Comparison of ENCODE assay signal across 32 mouse cellular contexts in genomic region chr3:58688551-58688950, GRCm38 (mm10). TPM values are rescaled to one million over a fixed set of nuclear protein-coding genes. Genes with fewer than 3 reads are reported as not detected.
DNase-seq lines count a peak whose midpoint lies in the region; ATAC-seq and TF ChIP-seq lines count a peak whose summit lies in the region.
"Had no signal": no experiment of that assay in that cellular context is flagged by ENCODE, and none has a peak within 500 bp of the region (broad histone marks: within the 10 kb centered on the region; RNA-seq: fewer than 3 reads in every experiment).

No protein-coding gene starts in this region.

- in situ Hi-C loops in CH12.LX (cut with MboI; ENCODE audit: low pct_ligation_motif_present, low pct_unique_long_range_greater_than_20kb, low sequenced_read_pairs), result loop anchor here (25.0 kb wide), 1 partner anchor 276 kb away; the partner anchor contains the start of gene Tsc22d2

- no peak for TF ChIP-seq CTCF in CH12.LX (conservative IDR thresholded peaks at IDR 0.05 in 1 of 2, IDR thresholded peaks at IDR 0.05 in 1 of 2; ENCODE audit: low read depth in 2 of 2, low read length in 2 of 2)
- no peak for TF ChIP-seq CTCF in liver, postnatal 0 days (IDR thresholded peaks at IDR 0.05; ENCODE audit: low read depth)

- H3K4me2 ChIP-seq in liver, embryonic 15.5 days, result peak overlapping the region; percentile 5; the same call in 1 of the 2 replicates
- no peak overlapping the region for H3K4me2 ChIP-seq in liver, embryonic 12.5 days
- peak overlapping the region; percentile 51 for H3K4me2 ChIP-seq in CH12.LX (ENCODE audit: insufficient read depth, low read depth, poor library complexity, severe bottlenecking)
- H3K4me2 ChIP-seq in liver, postnatal 0 days (ENCODE audit: low read depth, low read length), result peak overlapping the region; percentile 94
- no peak overlapping the region for H3K4me2 ChIP-seq in forebrain, embryonic 12.5 days
- H3K4me2 ChIP-seq: heart, embryonic 12.5 days; heart, embryonic 15.5 days had no signal

- H3K9me3 ChIP-seq in liver, embryonic 15.5 days (replicated peaks), result no peaks in the 10 kb centered on the region
- no peaks in the 10 kb centered on the region for H3K9me3 ChIP-seq in liver, embryonic 12.5 days (replicated peaks)
- no peaks in the 10 kb centered on the region for H3K9me3 ChIP-seq in CH12.LX (replicated peaks; ENCODE audit: low read length)
- no peaks in the 10 kb centered on the region for H3K9me3 ChIP-seq in liver, postnatal 0 days (ENCODE audit: low read length)
- H3K9me3 ChIP-seq in forebrain, embryonic 12.5 days, result no peaks in the 10 kb centered on the region
- H3K9me3 ChIP-seq: forebrain, embryonic 13.5 days; heart, embryonic 12.5 days; heart, embryonic 15.5 days; hindbrain, embryonic 10.5 days; hindbrain, embryonic 13.5 days had no signal

- H3K9ac ChIP-seq in liver, embryonic 15.5 days, result no peak overlapping the region
- H3K9ac ChIP-seq in liver, embryonic 12.5 days, result no peak overlapping the region
- H3K9ac ChIP-seq in CH12.LX (ENCODE audit: insufficient read depth, low read depth), result peak overlapping the region; percentile 92
- H3K9ac ChIP-seq in liver, postnatal 0 days (replicated peaks), result no peak overlapping the region
- H3K9ac ChIP-seq in forebrain, embryonic 12.5 days, result no peak overlapping the region
- H3K9ac ChIP-seq: forebrain, embryonic 13.5 days; heart, embryonic 12.5 days; heart, embryonic 15.5 days; hindbrain, embryonic 13.5 days had no signal

- peak; percentile 44 for DNase-seq in heart, adult 11 months
- no peak for DNase-seq in heart, adult 18-20 months
- no peak for DNase-seq in CH12.LX (ENCODE audit: extremely low read depth)
- no peak for DNase-seq in liver, postnatal 0 days
- no peak for DNase-seq in lung, postnatal 10 days
- DNase-seq: adrenal gland, adult 2 months; adrenal gland, postnatal 25 days; B cell, adult 2 months; cerebellum, adult 11-12 months; cerebellum, adult 8-10 months; cerebellum, postnatal 10 days; cerebellum, postnatal 36 days; embryo, embryonic 11 days; gastrocnemius, postnatal 10 days; gastrocnemius, postnatal 36 days; heart, postnatal 10 days; heart, postnatal 36 days had no signal

- peaks cover 30% of the 10 kb centered on the region for H3K27me3 ChIP-seq in liver, embryonic 15.5 days
- H3K27me3 ChIP-seq in liver, embryonic 12.5 days (replicated peaks), result peaks cover 30% of the 10 kb centered on the region
- no peaks in the 10 kb centered on the region for H3K27me3 ChIP-seq in CH12.LX (replicated peaks)
- H3K27me3 ChIP-seq in liver, postnatal 0 days (ENCODE audit: insufficient read depth, low read length), result no peaks in the 10 kb centered on the region
- H3K27me3 ChIP-seq in forebrain, embryonic 12.5 days, result peaks cover 9% of the 10 kb centered on the region
- H3K27me3 ChIP-seq: heart, embryonic 12.5 days; heart, embryonic 15.5 days had no signal

- peaks cover 21% of the 10 kb centered on the region for H3K4me1 ChIP-seq in liver, embryonic 15.5 days (replicated peaks)
- H3K4me1 ChIP-seq in liver, embryonic 12.5 days, result peaks cover 26% of the 10 kb centered on the region
- peaks cover 3 to 30% of the 10 kb centered on the region in 2 experiments; a peak in 2 of 4 replicates for H3K4me1 ChIP-seq in CH12.LX (ENCODE audit: control insufficient read depth in 1 of 2, insufficient read depth in 2 of 2)
- H3K4me1 ChIP-seq in liver, postnatal 0 days (ENCODE audit: insufficient read depth), result peaks cover 26% of the 10 kb centered on the region; the same call in 1 of the 2 replicates
- peaks cover 10% of the 10 kb centered on the region; the same call in 1 of the 2 replicates for H3K4me1 ChIP-seq in forebrain, embryonic 12.5 days

- TF ChIP-seq POLR2A in CH12.LX (IDR thresholded peaks at IDR 0.05; ENCODE audit: low read depth, low read length), result no peak

- no peak for TF ChIP-seq RAD21 in CH12.LX (IDR thresholded peaks at IDR 0.05; ENCODE audit: low read depth, low read length)

- TF ChIP-seq EP300 in CH12.LX (IDR thresholded peaks at IDR 0.05; ENCODE audit: low read length), result no peak
- no peak for TF ChIP-seq EP300 in liver, postnatal 0 days (IDR thresholded peaks at IDR 0.05; ENCODE audit: low read depth)

- dilution Hi-C loops in CH12.LX (cut with MboI; ENCODE audit: extremely low pct_ligation_motif_present, extremely low pct_unique_long_range_greater_than_20kb, low sequenced_read_pairs), result no loop called here

- peaks cover 90% of the 10 kb centered on the region for H3K79me2 ChIP-seq in CH12.LX (replicated peaks; ENCODE audit: control insufficient read depth, extremely low read depth, insufficient read depth, poor library complexity, severe bottlenecking)

- no peak overlapping the region for H3K4me3 ChIP-seq in liver, embryonic 15.5 days (replicated peaks)
- no peak overlapping the region for H3K4me3 ChIP-seq in liver, embryonic 12.5 days
- peak overlapping the region; percentile 75 to 98 (median 85) for H3K4me3 ChIP-seq in CH12.LX (replicated peaks in 1 of 3; ENCODE audit: low read depth in 2 of 3, low read length in 2 of 3, poor library complexity in 1 of 3)
- H3K4me3 ChIP-seq in liver, postnatal 0 days (ENCODE audit: low read depth, low read length), result 0 out of 2 replicates have a peak overlapping the region, but pooled peaks have one; percentile 76
- no peak overlapping the region for H3K4me3 ChIP-seq in forebrain, embryonic 12.5 days (replicated peaks)
- H3K4me3 ChIP-seq: erythroblast, embryonic 14.5 days; forebrain, embryonic 13.5 days; heart, embryonic 12.5 days; heart, embryonic 15.5 days; hindbrain, embryonic 10.5 days; hindbrain, embryonic 13.5 days had no signal

- no peaks in the 10 kb centered on the region for H3K36me3 ChIP-seq in liver, embryonic 15.5 days (replicated peaks)
- 0 out of 2 replicates have a peak, but pooled peaks cover 3% of the 10 kb centered on the region for H3K36me3 ChIP-seq in liver, embryonic 12.5 days
- H3K36me3 ChIP-seq in CH12.LX (replicated peaks in 1 of 2; ENCODE audit: control insufficient read depth in 1 of 2, insufficient read depth in 1 of 2, low read length in 1 of 2), result peaks cover 37 to 55% of the 10 kb centered on the region in 2 experiments
- no peaks in the 10 kb centered on the region for H3K36me3 ChIP-seq in liver, postnatal 0 days (replicated peaks; ENCODE audit: insufficient read depth, low read length)
- no peaks in the 10 kb centered on the region for H3K36me3 ChIP-seq in forebrain, embryonic 12.5 days (replicated peaks)
- H3K36me3 ChIP-seq: heart, embryonic 15.5 days; hindbrain, embryonic 10.5 days; hindbrain, embryonic 13.5 days had no signal

- 78% methylated on average over 4 of the region's 4 CpGs for WGBS in liver, embryonic 15.5 days (ENCODE audit: insufficient replicate concordance)
- WGBS in liver, embryonic 12.5 days (ENCODE audit: insufficient replicate concordance), result 81% methylated on average over 4 of the region's 4 CpGs
- 73% methylated on average over 4 of the region's 4 CpGs for WGBS in liver, postnatal 0 days (ENCODE audit: insufficient replicate concordance)
- 86% methylated on average over 4 of the region's 4 CpGs for WGBS in forebrain, embryonic 12.5 days

- ATAC-seq in liver, embryonic 15.5 days (ENCODE audit: insufficient read depth), result no peak
- no peak for ATAC-seq in liver, embryonic 12.5 days
- no peak for ATAC-seq in liver, postnatal 0 days
- no peak for ATAC-seq in forebrain, embryonic 12.5 days (ENCODE audit: low FRiP score)
- ATAC-seq: forebrain, embryonic 13.5 days; forebrain, embryonic 16.5 days; hindbrain, embryonic 16.5 days had no signal

- no peak overlapping the region for H3K27ac ChIP-seq in liver, embryonic 15.5 days (replicated peaks)
- no peak overlapping the region for H3K27ac ChIP-seq in liver, embryonic 12.5 days
- no peak overlapping the region; the same call in 1 of the 2 replicates for H3K27ac ChIP-seq in CH12.LX (ENCODE audit: insufficient read depth, low read depth)
- peak overlapping the region; percentile 36 for H3K27ac ChIP-seq in liver, postnatal 0 days (ENCODE audit: low read depth)
- no peak overlapping the region for H3K27ac ChIP-seq in forebrain, embryonic 12.5 days
- H3K27ac ChIP-seq: forebrain, embryonic 13.5 days; heart, embryonic 15.5 days; hindbrain, embryonic 10.5 days; hindbrain, embryonic 13.5 days had no signal

TF ChIP-seq in CH12.LX, 34 proteins besides CTCF, POLR2A, EP300 and RAD21:
- TF ChIP-seq UBTF (IDR thresholded peaks at IDR 0.05; ENCODE audit: low read depth, low read length), result no peak
- no peak for TF ChIP-seq ELF1 (IDR thresholded peaks at IDR 0.05; ENCODE audit: low read depth, low read length)
- TF ChIP-seq ZMIZ1 (IDR thresholded peaks at IDR 0.05; ENCODE audit: low read depth, low read length), result no peak
- TF ChIP-seq SMC3 (IDR thresholded peaks at IDR 0.05; ENCODE audit: low read depth, low read length), result no peak
- no peak for TF ChIP-seq SIN3A (IDR thresholded peaks at IDR 0.05; ENCODE audit: low read length)
- no peak for TF ChIP-seq NRF1 (IDR thresholded peaks at IDR 0.05; ENCODE audit: low read depth, low read length)
- TF ChIP-seq ZNF384 (IDR thresholded peaks at IDR 0.05; ENCODE audit: low read depth, low read length), result no peak

RNA-seq across cellular contexts. Expression of gene Siah2, which starts 3.6 kb away (rescaled TPM):
- 10 to 100 TPM; 11.8 to 12.5 TPM for total RNA-seq in heart, adult 18-20 months (2021)
- polyA plus RNA-seq in liver, embryonic 15.5 days (2015; fragmentation: Nextera tagmentation; extraction: Ambion mirVana), result 3.0 and 4.2 TPM in 2 replicates
- polyA plus RNA-seq in liver, embryonic 12.5 days (2016; fragmentation: Nextera tagmentation; extraction: Ambion mirVana), result 5.6 TPM in 2 replicates
- total RNA-seq in CH12.LX (2012; rRNA removed) (125 and 140 TPM in 2 replicates), CH12.LX (2014; rRNA removed) (119 and 142 TPM in 2 replicates)
- 99.0 and 104 TPM in 2 replicates for polyA plus RNA-seq in CH12.LX (2012; ENCODE audit: insufficient read length, low read depth)
- 7.1 and 8.6 TPM in 2 replicates for polyA plus RNA-seq in liver, postnatal 0 days (2015; fragmentation: Nextera tagmentation; extraction: Ambion mirVana)
- polyA plus RNA-seq in forebrain, embryonic 12.5 days (2016; fragmentation: Nextera tagmentation; extraction: Ambion mirVana), result 5.6 and 5.8 TPM in 2 replicates

RNA-seq across cellular contexts. Expression of gene Erich6, which starts 51.5 kb away (rescaled TPM):
- not detected for total RNA-seq in heart, adult 18-20 months (2021)
- not detected in 2 replicates for polyA plus RNA-seq in liver, embryonic 15.5 days (2015; fragmentation: Nextera tagmentation; extraction: Ambion mirVana)
- polyA plus RNA-seq in liver, embryonic 12.5 days (2016; fragmentation: Nextera tagmentation; extraction: Ambion mirVana), result not detected in 2 replicates
- total RNA-seq in CH12.LX (2012; rRNA removed) (not detected in 2 replicates), CH12.LX (2014; rRNA removed) (not detected in 2 replicates)
- 0.11 TPM in 1 of 2 replicates, not detected in the other for polyA plus RNA-seq in CH12.LX (2012; ENCODE audit: insufficient read length, low read depth)
- not detected in 2 replicates for polyA plus RNA-seq in liver, postnatal 0 days (2015; fragmentation: Nextera tagmentation; extraction: Ambion mirVana)
- polyA plus RNA-seq in forebrain, embryonic 12.5 days (2016; fragmentation: Nextera tagmentation; extraction: Ambion mirVana), result 0.11 TPM in 1 of 2 replicates, not detected in the other
- total RNA-seq: adrenal gland, postnatal 25 days; gastrocnemius, adult 18-20 months; gastrocnemius, postnatal 36 days; granulocyte monocyte progenitor cell, adult 5-6 weeks; heart, postnatal 36 days; MEL had no signal
- polyA plus RNA-seq: adrenal gland, adult 2 months; embryonic facial prominence, embryonic 11.5 days; erythroblast, embryonic 14.5 days; forebrain, embryonic 16.5 days; hindbrain, embryonic 10.5 days had no signal

Comparison
In these comparisons a context has a peak if more than half of its experiments do, and no peak if none do; other contexts are left out.
1. H3K4me2 ChIP-seq: peak in liver, embryonic 15.5 days (single experiment), CH12.LX (single experiment) and liver, postnatal 0 days (single experiment); none in liver, embryonic 12.5 days (single experiment) and forebrain, embryonic 12.5 days (single experiment).
2. H3K4me3 ChIP-seq: peak in CH12.LX (3 of 3) and liver, postnatal 0 days (single experiment); none in liver, embryonic 15.5 days (single experiment), liver, embryonic 12.5 days (single experiment) and forebrain, embryonic 12.5 days (single experiment).
3. RNA of gene Siah2, which starts 3.6 kb away (polyA plus RNA-seq): 99.0 to 104 TPM in CH12.LX; 7.1 to 8.6 TPM in liver, postnatal 0 days, 5.6 TPM in liver, embryonic 12.5 days, 5.6 to 5.8 TPM in forebrain, embryonic 12.5 days and 3.0 to 4.2 TPM in liver, embryonic 15.5 days; every median in the first group is over 10 times any median in the second.